Mouse (Mus musculus) T-helper 17 cell (primary cell): ENCODE measurements at regions not wholly inside any gene's neighbourhood (a gene's known extent, or its start where the extent isn't known, plus 50 kb on each side); places are given as distances from the start of the nearest gene placed in this dataset.
"Not testable (repeated sequence)": the region's sequence is repeated elsewhere in the genome, so short reads cannot be mapped to it uniquely, and the experiment has no call there.

Experiments used
- in situ Hi-C, 2 experiments: fragments of 300-600 bp; cut with MboI, MseI; formaldehyde crosslinking; loops; 1 replicate in 1 of 2; 2 replicates in 1 of 2; pipeline ENCODE4 v1.15.1; 2025; ENCODE audit warnings: high pct_unique_total_duplicates in 2 of 2

DNA sequence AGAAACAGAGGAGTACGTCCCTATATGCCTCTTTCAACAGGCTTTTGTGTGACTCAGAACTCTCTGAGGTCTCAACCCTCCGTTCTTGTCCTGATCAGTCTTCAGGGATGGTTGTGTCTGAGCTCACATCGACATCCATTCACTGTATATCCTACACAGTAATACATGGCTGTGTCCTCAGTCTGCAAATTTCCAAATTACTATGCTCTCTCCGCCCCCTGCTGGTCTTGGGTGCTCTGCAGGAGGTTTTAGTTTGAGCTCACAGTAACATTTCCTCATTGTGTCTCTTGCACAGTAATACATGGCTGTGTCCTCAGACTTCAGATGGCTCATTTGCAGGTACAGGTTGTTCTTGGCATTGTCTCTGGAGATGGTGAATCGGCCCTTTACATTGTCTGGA, 53.5 kb downstream of the Adam6a start:
- in situ Hi-C loops, result loop anchor here in 1 of 2 experiments (25.0 kb wide), 1 partner anchor 685 kb away; no protein-coding TSS in a partner anchor

DNA sequence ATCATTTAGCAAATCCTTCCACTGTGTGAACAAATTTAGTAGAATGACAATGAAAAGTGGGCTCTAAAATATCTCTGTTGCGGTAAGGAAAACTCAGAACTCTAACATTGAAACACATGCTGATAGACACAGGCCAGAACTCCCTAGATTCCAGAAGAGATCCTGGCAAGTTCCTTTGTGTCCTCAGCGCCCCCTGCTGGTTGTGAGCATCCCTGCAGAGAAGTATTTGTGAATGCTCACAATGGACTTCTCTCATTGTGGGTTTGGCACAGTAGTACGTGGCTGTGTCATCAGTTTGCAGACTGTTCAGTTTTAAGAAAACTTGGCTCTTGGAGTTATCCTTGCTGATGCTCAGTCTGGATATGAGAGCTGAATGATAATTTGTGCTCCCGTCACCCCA, 67.2 kb downstream of the Adam6a start:
- in situ Hi-C loops, result no loop called here

DNA sequence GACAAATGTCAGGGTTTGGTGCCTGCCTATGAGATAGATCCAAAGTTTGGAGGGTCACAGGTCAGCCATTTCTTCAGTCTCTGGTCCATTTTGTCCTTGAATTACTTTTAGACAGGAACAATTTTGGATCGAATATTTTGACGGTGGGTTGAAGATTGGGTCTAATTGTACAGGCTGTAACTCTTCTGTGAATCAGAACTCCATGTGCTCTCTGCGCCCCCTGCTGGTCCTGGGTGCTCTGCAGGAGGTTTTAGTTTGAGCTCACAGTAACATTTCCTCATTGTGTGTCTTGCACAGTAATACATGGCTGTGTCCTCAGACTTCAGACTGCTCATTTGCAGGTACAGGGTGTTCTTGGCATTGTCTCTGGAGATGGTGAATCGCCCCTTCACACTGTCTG, 81.5 kb downstream of the Adam6a start:
- in situ Hi-C loops, result not testable (repeated sequence)

DNA sequence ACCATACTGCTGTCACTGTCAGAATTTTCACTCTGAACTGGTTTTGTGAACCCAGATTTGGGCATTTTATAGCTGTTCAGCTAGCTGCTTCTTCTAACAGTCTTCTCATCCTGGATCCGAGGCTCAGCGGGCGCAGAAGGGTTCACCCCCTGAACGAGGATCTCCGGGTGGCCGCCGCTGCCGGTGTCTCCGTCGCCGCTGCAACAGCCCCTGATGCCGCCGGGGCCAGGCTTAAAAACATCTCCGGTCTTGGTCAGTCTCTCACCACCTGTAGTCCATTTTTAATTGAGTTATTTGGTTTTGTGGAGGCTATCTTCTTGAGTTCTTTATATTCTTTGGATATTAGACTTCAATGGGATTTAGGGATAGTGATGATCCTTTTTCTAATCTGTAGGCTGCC, 87.1 kb downstream of the Adam6a start:
- in situ Hi-C loops, result not testable (repeated sequence)
